Mouse (Mus musculus) MEL (cell line): ENCODE measurements around the gene Tmem145.

Experiments used
- CHD2 ChIP-seq: IDR thresholded peaks from 2 replicates; pipeline ENCODE4 v1.6.1; 2011; ENCODE audit warnings: low read length, improper control_type of control experiment
- CTCF ChIP-seq, 3 experiments: IDR thresholded peaks in 2 of 3; conservative IDR thresholded peaks in 1 of 3; 2 replicates each; pipeline ENCODE4 v1.5.1; 2011 to 2012; ENCODE audit warnings: low read length in 3 of 3, low read depth in 2 of 3, mild to moderate bottlenecking in 2 of 3, improper control_type of control experiment in 1 of 3, inconsistent platforms in 1 of 3, mixed read lengths in 1 of 3, moderate library complexity in 1 of 3; ENCODE audit not compliant: control insufficient read depth in 1 of 3, insufficient read depth in 1 of 3, poor library complexity in 1 of 3, severe bottlenecking in 1 of 3
- E2F4 ChIP-seq: IDR thresholded peaks from 2 replicates; pipeline ENCODE4 v1.6.1; 2011; ENCODE audit warnings: low read depth, low read length, improper control_type of control experiment, borderline replicate concordance
- EP300 ChIP-seq, 2 experiments: IDR thresholded peaks; 2 replicates each; pipeline ENCODE4 v1.6.1; 2011; ENCODE audit warnings: improper control_type of control experiment in 2 of 2, low read length in 2 of 2, low read depth in 1 of 2, mild to moderate bottlenecking in 1 of 2
- MAZ ChIP-seq: IDR thresholded peaks from 2 replicates; pipeline ENCODE4 v1.6.1; 2012; ENCODE audit warnings: low read depth, mild to moderate bottlenecking, inconsistent platforms, low read length, improper control_type of control experiment
- POLR2A ChIP-seq, 2 experiments: IDR thresholded peaks; 2 replicates each; pipeline ENCODE4 v1.6.1; 2011 to 2012; ENCODE audit warnings: low read length in 2 of 2, mild to moderate bottlenecking in 2 of 2, control low read depth in 1 of 2, improper control_type of control experiment in 1 of 2, low read depth in 1 of 2, moderate library complexity in 1 of 2; ENCODE audit not compliant: control insufficient read depth in 1 of 2, insufficient read depth in 1 of 2, poor library complexity in 1 of 2
- POLR2AphosphoS2 ChIP-seq: IDR thresholded peaks from 2 replicates; pipeline ENCODE4 v1.6.1; 2011; ENCODE audit warnings: low read length, improper control_type of control experiment
- TAL1 ChIP-seq: IDR thresholded peaks from 2 replicates; pipeline ENCODE4 v1.6.1; 2012; ENCODE audit warnings: mild to moderate bottlenecking, inconsistent platforms, low read length, moderate library complexity, mixed read lengths
- ZKSCAN1 ChIP-seq: IDR thresholded peaks from 2 replicates; pipeline ENCODE4 v1.6.1; 2012; ENCODE audit warnings: low read depth, mild to moderate bottlenecking, inconsistent platforms, low read length, improper control_type of control experiment, moderate library complexity
- ZMIZ1 ChIP-seq: IDR thresholded peaks from 2 replicates; pipeline ENCODE4 v1.6.1; 2012; ENCODE audit warnings: low read depth, mild to moderate bottlenecking, inconsistent platforms, low read length, improper control_type of control experiment, moderate library complexity

DNA sequence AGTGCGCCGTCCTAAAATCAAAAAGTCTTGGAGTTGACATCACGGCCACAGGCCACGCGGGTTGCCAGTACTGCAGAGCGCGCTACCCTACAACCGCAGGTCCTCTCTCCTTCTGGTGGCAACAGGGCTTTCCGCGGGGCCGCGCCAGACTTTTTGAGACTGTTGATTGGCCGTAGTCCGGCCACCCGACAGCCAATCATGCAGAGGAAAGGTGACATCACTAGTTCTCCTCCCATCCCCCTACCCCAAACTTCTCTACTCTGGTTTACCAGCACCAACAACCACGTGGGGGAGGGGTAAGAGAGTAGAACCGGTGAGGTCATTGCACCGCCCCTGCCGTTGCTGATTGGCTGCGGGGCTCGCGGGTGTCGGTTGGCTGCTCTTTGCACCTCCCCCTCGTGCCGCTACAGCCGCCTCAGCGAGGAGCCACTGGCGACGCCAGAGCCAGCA lies 38.6 kb upstream of the Tmem145 start, which contains the start of gene Cic:
- TF ChIP-seq POLR2A (IDR thresholded peaks at IDR 0.05; ENCODE audit: control insufficient read depth in 1 of 2, insufficient read depth in 1 of 2, low read depth in 1 of 2, low read length in 2 of 2, poor library complexity in 1 of 2), result peak; percentile 49 to 93
- no peak for TF ChIP-seq CTCF (IDR thresholded peaks at IDR 0.05 in 2 of 3, conservative IDR thresholded peaks at IDR 0.05 in 1 of 3; ENCODE audit: control insufficient read depth in 1 of 3, insufficient read depth in 1 of 3, low read depth in 2 of 3, low read length in 3 of 3, poor library complexity in 1 of 3, severe bottlenecking in 1 of 3)
- peak; percentile 89 for TF ChIP-seq CHD2
- peak; percentile 94 for TF ChIP-seq POLR2AphosphoS2
- peak in 1 of 2 experiments; percentile 74; a peak in 2 of 4 replicates for TF ChIP-seq EP300 (IDR thresholded peaks at IDR 0.05; ENCODE audit: low read depth in 1 of 2, low read length in 2 of 2)
- peak; percentile 56; the same call in 1 of the 2 replicates for TF ChIP-seq ZMIZ1
- TF ChIP-seq E2F4, result no peak; the same call in 1 of the 2 replicates
- no peak for TF ChIP-seq TAL1
- TF ChIP-seq MAZ, result peak; percentile 56; the same call in 1 of the 2 replicates
- TF ChIP-seq ZKSCAN1, result no peak
